Mouse (Mus musculus) ES-E14 (cell line): ENCODE data around the gene Nudt9. TPM values are rescaled to one million over a fixed set of nuclear protein-coding genes. Genes with fewer than 3 reads are reported as not detected.

Experiments used
- DNase-seq: peaks from one replicate; pipeline ENCODE4 v3.0.0-alpha.2; 2013; ENCODE audit warnings: low read depth, low spot score
- H3K27ac ChIP-seq: 2 replicates; pipeline ENCODE4 v1.5.1; 2012; ENCODE audit warnings: low read depth, mild to moderate bottlenecking, low read length, moderate library complexity, mixed read lengths; ENCODE audit not compliant: poor library complexity, insufficient read depth, severe bottlenecking
- H3K36me3 ChIP-seq: 2 replicates; pipeline ENCODE4 v1.6.1; 2012; ENCODE audit warnings: mild to moderate bottlenecking, low read length, moderate library complexity, mixed read lengths; ENCODE audit not compliant: control insufficient read depth, poor library complexity, insufficient read depth, severe bottlenecking
- H3K4me1 ChIP-seq, 2 experiments: fragments of 150-350 bp in 1 of 2; sonication (generic) in 1 of 2; 2 replicates each; pipeline ENCODE4 v1.6.1; 2012; ENCODE audit warnings: low read length in 2 of 2, mild to moderate bottlenecking in 1 of 2, mixed read lengths in 1 of 2; ENCODE audit not compliant: control insufficient read depth in 2 of 2, insufficient read depth in 2 of 2, poor library complexity in 1 of 2
- H3K4me3 ChIP-seq, 2 experiments: fragments of 150-350 bp in 1 of 2; sonication (generic) in 1 of 2; 2 replicates each; pipeline ENCODE4 v1.5.1; 2012; ENCODE audit warnings: low read length in 2 of 2, low read depth in 1 of 2, mild to moderate bottlenecking in 1 of 2, mixed read lengths in 1 of 2; ENCODE audit not compliant: insufficient read depth in 1 of 2, poor library complexity in 1 of 2, severe bottlenecking in 1 of 2
- H3K9ac ChIP-seq: 2 replicates; pipeline ENCODE4 v1.6.1; 2012; ENCODE audit warnings: low read depth, mild to moderate bottlenecking, low read length, mixed read lengths; ENCODE audit not compliant: poor library complexity, insufficient read depth, severe bottlenecking
- H3K9me3 ChIP-seq: fragments of 150-350 bp; sonication (generic); 2 replicates; pipeline ENCODE4 v1.6.1; 2012; ENCODE audit warnings: low read depth, mild to moderate bottlenecking, low read length; ENCODE audit not compliant: control insufficient read depth, insufficient read depth
- CHD2 ChIP-seq: IDR thresholded peaks from 2 replicates; pipeline ENCODE4 v1.6.1; 2014; ENCODE audit warnings: mild to moderate bottlenecking, low read depth, low read length, inconsistent platforms
- HCFC1 ChIP-seq: IDR thresholded peaks from 2 replicates; pipeline ENCODE4 v1.6.1; 2012; ENCODE audit warnings: low read length, inconsistent platforms, borderline replicate concordance; ENCODE audit not compliant: insufficient read depth
- MAFK ChIP-seq: IDR thresholded peaks from 2 replicates; pipeline ENCODE4 v1.6.1; 2014; ENCODE audit warnings: mild to moderate bottlenecking, low read depth, low read length, inconsistent platforms; ENCODE audit not compliant: insufficient read depth
- ZC3H11A ChIP-seq: IDR thresholded peaks from 2 replicates; pipeline ENCODE4 v1.6.1; 2012; ENCODE audit warnings: low read depth, mild to moderate bottlenecking, inconsistent platforms, low read length, borderline replicate concordance
- ZNF384 ChIP-seq: IDR thresholded peaks from 2 replicates; pipeline ENCODE4 v1.6.1; 2012; ENCODE audit warnings: low read depth, low read length, inconsistent platforms
- in situ Hi-C, 2 experiments: fragments of 600-800 bp; cut with MboI; formaldehyde crosslinking; loops; one replicate each; pipeline ENCODE4 v1.15.1; 2025; ENCODE audit warnings: low sequenced_read_pairs in 2 of 2, inconsistent platforms in 1 of 2; ENCODE audit not compliant: unreplicated experiment in 2 of 2
- total RNA-seq: library from RNA; depleted of rRNA; stranded (reverse); fragments of 300-350 nt; gene quantifications from 2 replicates; pipeline ENCODE4 v1.2.3, GENCODE M21; 2012

Gene Nudt9
- total RNA-seq, 1 experiment = 55.4 TPM

GRCm38 (mm10) chr5:104010261-104010660, 35.8 kb upstream of the Nudt9 start:
- no peak for DNase-seq
- H3K9me3 ChIP-seq = no peaks in the 10 kb centered on the region
- H3K36me3 ChIP-seq = peaks cover 4% of the 10 kb centered on the region
- TF ChIP-seq ZC3H11A (no peak), MAFK (no peak), HCFC1 (no peak), CHD2 (no peak), ZNF384 (no peak)
- peaks cover 0 to 2% of the 10 kb centered on the region in 2 experiments; a peak in 1 of 4 replicates for H3K4me1 ChIP-seq
- H3K4me3 ChIP-seq = no peak overlapping the region
- no peak overlapping the region for H3K27ac ChIP-seq
- H3K9ac ChIP-seq = no peak overlapping the region
- in situ Hi-C loops = no loop called here

GRCm38 (mm10) chr5:104011419-104011818, 34.7 kb upstream of the Nudt9 start:
- in situ Hi-C loops = no loop called here
- no peak overlapping the region for H3K4me3 ChIP-seq
- peaks cover 2% of the 10 kb centered on the region for H3K36me3 ChIP-seq
- H3K9ac ChIP-seq = no peak overlapping the region
- H3K27ac ChIP-seq = no peak overlapping the region
- TF ChIP-seq MAFK = no peak
- no peak for TF ChIP-seq ZNF384
- TF ChIP-seq ZC3H11A = no peak
- TF ChIP-seq HCFC1 = no peak
- no peak for TF ChIP-seq CHD2
- H3K4me1 ChIP-seq = peaks cover 0 to 2% of the 10 kb centered on the region in 2 experiments; a peak in 1 of 4 replicates
- no peaks in the 10 kb centered on the region for H3K9me3 ChIP-seq
- DNase-seq = no peak

GRCm38 (mm10) chr5:104021597-104022378, 24.3 kb upstream of the Nudt9 start, which contains the start of gene Hsd17b11:
Hsd17b11 (minus strand) TSS chr5:104021919.
- peak within 1 kb of the TSS; percentile 83 for H3K9ac ChIP-seq
- in situ Hi-C loops = no loop called here
- peaks cover 19% of the 10 kb centered on the region in 2 experiments for H3K4me1 ChIP-seq
- H3K4me3 ChIP-seq = peak within 1 kb of the TSS; percentile 81
- H3K36me3 ChIP-seq = peaks cover 11% of the 10 kb centered on the region
- peak within 1 kb of the TSS; percentile 95 for H3K27ac ChIP-seq
- no peaks in the 10 kb centered on the region for H3K9me3 ChIP-seq
- no peak for TF ChIP-seq MAFK
- TF ChIP-seq CHD2 = peak; percentile 44; the same call in 1 of the 2 replicates
- TF ChIP-seq ZNF384 = no peak
- TF ChIP-seq HCFC1 = no peak
- TF ChIP-seq ZC3H11A = no peak
- peak; percentile 86 for DNase-seq

GRCm38 (mm10) chr5:104022558-104022957, 23.5 kb upstream of the Nudt9 start:
- peak overlapping the region; percentile 46; the same call in 1 of the 2 replicates for H3K9ac ChIP-seq
- TF ChIP-seq ZC3H11A = no peak
- TF ChIP-seq CHD2 = no peak
- no peak for TF ChIP-seq ZNF384
- no peak for TF ChIP-seq HCFC1
- no peak for TF ChIP-seq MAFK
- H3K4me1 ChIP-seq = peaks cover 19 to 21% of the 10 kb centered on the region in 2 experiments
- no peak for DNase-seq
- H3K4me3 ChIP-seq = peak overlapping the region in 1 of 2 experiments; percentile 81; a peak in 2 of 4 replicates
- peak overlapping the region; percentile 95 for H3K27ac ChIP-seq
- peaks cover 7% of the 10 kb centered on the region; the same call in 1 of the 2 replicates for H3K36me3 ChIP-seq
- in situ Hi-C loops = no loop called here
- no peaks in the 10 kb centered on the region for H3K9me3 ChIP-seq
